Comparison of ENCODE assay signal across 26 mouse cellular contexts in genomic region chr16:34039736-34040135, GRCm38 (mm10).
A peak's percentile ranks its signal among the peaks of the same experiment; 100 is the strongest.
DNase-seq lines count a peak whose midpoint lies in the region; ATAC-seq and TF ChIP-seq lines count a peak whose summit lies in the region.
"Had no signal": no experiment of that assay in that cellular context is flagged by ENCODE, and none has a peak within 500 bp of the region (broad histone marks: within the 10 kb centered on the region; RNA-seq: fewer than 3 reads in every experiment).

No protein-coding gene starts in this region.

- no peak overlapping the region for H3K4me3 ChIP-seq in lung, adult 2 months (replicated peaks; ENCODE audit: extremely low read depth, low read depth, low read length)
- no peak overlapping the region for H3K4me3 ChIP-seq in lung, postnatal 0 days (ENCODE audit: low read depth, low read length)
- H3K4me3 ChIP-seq in forebrain, embryonic 10.5 days: no peak overlapping the region
- H3K4me3 ChIP-seq: embryonic facial prominence, embryonic 12.5 days; heart, embryonic 10.5 days; heart, embryonic 15.5 days; hindbrain, embryonic 12.5 days; liver, embryonic 15.5 days; midbrain, embryonic 13.5 days; stomach, embryonic 15.5 days had no signal

- peak; percentile 83 for DNase-seq in heart, adult 11 months
- DNase-seq in heart, postnatal 14 days: no peak
- peak; percentile 53 to 67 for DNase-seq in lung, adult 18-20 months
- no peak for DNase-seq in lung, adult 2 months
- DNase-seq in lung, postnatal 0 days (ENCODE audit: low spot score): peak; percentile 81
- peak; percentile 41 to 64 for DNase-seq in lung, postnatal 4 days
- no peak for DNase-seq in right cerebral cortex, postnatal 10 days (ENCODE audit: low spot score in 2 of 2)
- DNase-seq in forebrain, embryonic 10.5 days (ENCODE audit: extremely low spot score, low spot score): no peak
- DNase-seq: adrenal gland, postnatal 14 days; cerebellum, adult 11 months; cerebellum, postnatal 36 days; embryo, embryonic 11 days; heart, postnatal 36 days; kidney, adult 9 months; kidney, postnatal 10 days; left cerebral cortex, postnatal 4 days; right cerebral cortex, postnatal 14 days had no signal

- no peaks in the 10 kb centered on the region for H3K9me3 ChIP-seq in lung, postnatal 0 days (ENCODE audit: low read length)
- H3K9me3 ChIP-seq in forebrain, embryonic 10.5 days: no peaks in the 10 kb centered on the region
- H3K9me3 ChIP-seq: embryonic facial prominence, embryonic 12.5 days; heart, embryonic 10.5 days; heart, embryonic 15.5 days; hindbrain, embryonic 12.5 days; liver, embryonic 15.5 days; midbrain, embryonic 13.5 days; stomach, embryonic 15.5 days had no signal

- intact Hi-C loops in heart, postnatal 14 days (cut with DNase I): no loop called here

- H3K4me1 ChIP-seq in lung, adult 2 months (ENCODE audit: control insufficient read depth, insufficient read depth, low read length): peaks cover 14% of the 10 kb centered on the region; the same call in 1 of the 2 replicates
- H3K4me1 ChIP-seq in lung, postnatal 0 days (ENCODE audit: insufficient read depth, low read depth, low read length): peaks cover 10% of the 10 kb centered on the region
- H3K4me1 ChIP-seq in forebrain, embryonic 10.5 days: no peaks in the 10 kb centered on the region
- H3K4me1 ChIP-seq: embryonic facial prominence, embryonic 12.5 days; hindbrain, embryonic 12.5 days; midbrain, embryonic 13.5 days had no signal

- WGBS in lung, adult 2 months: 56% methylated on average over 4 of the region's 4 CpGs
- 41% methylated on average over 4 of the region's 4 CpGs for WGBS in lung, postnatal 0 days
- 83% methylated on average over 4 of the region's 4 CpGs for WGBS in forebrain, embryonic 10.5 days

- H3K27ac ChIP-seq in lung, postnatal 0 days (ENCODE audit: low read length): no peak overlapping the region
- no peak overlapping the region for H3K27ac ChIP-seq in forebrain, embryonic 10.5 days
- H3K27ac ChIP-seq: embryonic facial prominence, embryonic 12.5 days; heart, embryonic 15.5 days; hindbrain, embryonic 12.5 days; liver, embryonic 15.5 days; midbrain, embryonic 13.5 days; stomach, embryonic 15.5 days had no signal

- no peak overlapping the region for H3K4me2 ChIP-seq in lung, postnatal 0 days (replicated peaks; ENCODE audit: low read depth, low read length)
- H3K4me2 ChIP-seq: embryonic facial prominence, embryonic 12.5 days; heart, embryonic 15.5 days; hindbrain, embryonic 12.5 days; liver, embryonic 15.5 days; midbrain, embryonic 13.5 days; stomach, embryonic 15.5 days had no signal

- peak; percentile 80 for ATAC-seq in lung, postnatal 0 days
- ATAC-seq: forebrain, embryonic 16.5 days; intestine, embryonic 16.5 days; midbrain, embryonic 13.5 days had no signal

- TF ChIP-seq EP300 in lung, postnatal 0 days (IDR thresholded peaks at IDR 0.05): no peak

- H3K9ac ChIP-seq in lung, postnatal 0 days (replicated peaks; ENCODE audit: low read depth): no peak overlapping the region
- H3K9ac ChIP-seq: embryonic facial prominence, embryonic 12.5 days; heart, embryonic 15.5 days; hindbrain, embryonic 12.5 days; liver, embryonic 15.5 days; midbrain, embryonic 13.5 days; stomach, embryonic 15.5 days had no signal

- no peaks in the 10 kb centered on the region for H3K27me3 ChIP-seq in lung, postnatal 0 days (replicated peaks; ENCODE audit: insufficient read depth, low read length)
- no peaks in the 10 kb centered on the region for H3K27me3 ChIP-seq in forebrain, embryonic 10.5 days (ENCODE audit: poor library complexity, severe bottlenecking)
- H3K27me3 ChIP-seq: embryonic facial prominence, embryonic 12.5 days; heart, embryonic 15.5 days; hindbrain, embryonic 12.5 days; liver, embryonic 15.5 days; midbrain, embryonic 13.5 days; stomach, embryonic 15.5 days had no signal

- TF ChIP-seq POLR2A in lung, adult 2 months (IDR thresholded peaks at IDR 0.05; ENCODE audit: borderline replicate concordance, extremely low read depth, low read depth, low read length): no peak

- TF ChIP-seq CTCF in lung, adult 2 months (IDR thresholded peaks at IDR 0.05; ENCODE audit: insufficient read depth, low read length): no peak
- no peak for TF ChIP-seq CTCF in lung, postnatal 0 days (IDR thresholded peaks at IDR 0.05)

- no peaks in the 10 kb centered on the region for H3K36me3 ChIP-seq in lung, postnatal 0 days (ENCODE audit: insufficient read depth, low read length)
- peaks cover 20% of the 10 kb centered on the region for H3K36me3 ChIP-seq in forebrain, embryonic 10.5 days (replicated peaks)
- H3K36me3 ChIP-seq: heart, embryonic 15.5 days; liver, embryonic 15.5 days had no signal

Comparison
In these comparisons a context has a peak if more than half of its experiments do, and no peak if none do; other contexts are left out.
1. DNase-seq: peak in heart, adult 11 months (single experiment), lung, adult 18-20 months (2 of 2), lung, postnatal 0 days (single experiment) and lung, postnatal 4 days (2 of 2); none in heart, postnatal 14 days (0 of 2), lung, adult 2 months (single experiment), right cerebral cortex, postnatal 10 days (0 of 2) and forebrain, embryonic 10.5 days (single experiment).